Mouse (Mus musculus): ENCODE measurements around the gene Olfr597. TPM values are rescaled to one million over a fixed set of nuclear protein-coding genes. Genes with fewer than 3 reads are reported as not detected.

Olfr597 gene
- polyA plus RNA-seq (2017; shearing (Covaris generic)), result 0.11 TPM

DNA sequence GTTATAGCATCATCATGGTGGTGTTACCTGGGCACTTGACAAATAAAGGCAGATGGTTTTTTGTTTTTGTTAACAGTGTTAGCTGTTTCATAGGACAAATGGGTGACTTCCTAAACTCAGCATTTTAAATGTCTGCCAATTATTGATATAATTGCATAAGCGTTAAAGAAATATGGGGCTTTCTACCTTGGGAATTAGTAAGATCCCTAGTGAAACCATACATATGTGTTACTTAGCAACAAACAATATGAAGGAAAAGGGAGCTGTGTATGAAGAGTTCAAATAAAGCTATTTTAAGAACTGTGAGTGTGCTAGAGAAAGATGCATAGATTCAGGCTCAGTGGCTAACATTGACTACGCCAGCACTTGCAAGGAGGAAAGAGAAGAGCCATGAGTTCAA, at the start of gene Olfr597:
Gene Olfr597, plus strand, starts transcription at position 301 of the 400 bp plus-strand sequence.

DNA sequence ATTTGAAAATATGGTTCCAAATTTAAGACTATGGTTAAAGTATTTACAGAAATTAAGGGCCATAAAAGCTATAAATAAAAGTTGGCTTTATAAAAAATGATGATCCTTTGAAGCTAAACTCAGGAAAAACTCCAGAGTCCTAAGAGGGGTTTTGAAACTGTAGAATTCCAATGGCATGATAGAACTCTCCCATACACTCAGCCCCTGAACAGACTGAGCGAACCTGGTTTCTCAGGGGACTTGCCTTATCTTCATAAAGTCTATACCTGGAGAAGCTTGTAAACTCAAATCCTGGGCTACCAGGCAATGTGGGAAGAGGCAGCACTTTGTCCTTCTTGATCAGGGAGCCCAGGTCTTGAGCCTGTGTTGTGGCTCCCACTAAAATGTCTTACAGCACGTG, 10.8 kb upstream of the Olfr597 start, which contains the start of gene Olfr596:
Gene Olfr596, plus strand, starts transcription at position 301 of the 400 bp plus-strand sequence.

DNA sequence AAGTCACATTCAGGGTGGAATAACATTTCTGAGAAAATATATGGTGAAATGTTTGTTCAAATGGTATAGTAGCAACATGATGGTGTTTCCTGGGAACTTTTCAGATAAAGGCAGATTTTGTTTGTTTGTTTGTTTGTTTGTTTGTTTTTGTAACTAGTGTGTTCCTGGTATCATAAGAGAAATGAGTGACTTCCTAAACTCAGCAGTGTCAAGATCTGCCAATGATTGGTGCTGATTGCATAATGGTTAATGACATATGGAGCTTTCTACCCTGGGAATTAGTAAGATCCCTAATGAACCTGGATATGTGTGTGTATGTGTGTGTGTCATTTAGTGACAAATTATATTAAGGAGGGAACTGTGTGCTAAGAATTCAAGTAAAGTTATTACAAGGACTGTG, 7.2 kb downstream of the Olfr597 start, which contains the start of gene Olfr598:
Gene Olfr598, plus strand, starts transcription at position 301 of the 400 bp plus-strand sequence.

DNA sequence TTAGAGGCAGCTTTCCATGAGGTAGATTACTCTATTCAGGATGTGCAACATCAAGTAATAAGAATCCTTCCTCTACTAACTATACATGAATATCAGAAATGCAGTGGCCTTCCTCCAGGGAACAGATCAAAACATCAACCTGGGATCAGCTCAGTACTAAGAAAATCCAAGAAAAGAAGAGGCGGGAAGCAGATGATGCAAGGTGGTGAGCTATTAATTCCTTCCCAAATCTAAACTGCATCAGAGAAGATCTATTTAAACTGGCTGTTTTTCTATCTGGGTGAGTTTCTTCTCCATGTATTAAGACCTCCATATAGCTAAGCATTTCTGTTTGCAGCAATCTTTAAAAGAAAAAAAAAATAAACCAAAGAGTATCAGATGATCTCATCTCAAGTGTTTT, 19.5 kb downstream of the Olfr597 start, which contains the start of gene Olfr599:
Gene Olfr599, plus strand, starts transcription at position 301 of the 400 bp plus-strand sequence.

DNA sequence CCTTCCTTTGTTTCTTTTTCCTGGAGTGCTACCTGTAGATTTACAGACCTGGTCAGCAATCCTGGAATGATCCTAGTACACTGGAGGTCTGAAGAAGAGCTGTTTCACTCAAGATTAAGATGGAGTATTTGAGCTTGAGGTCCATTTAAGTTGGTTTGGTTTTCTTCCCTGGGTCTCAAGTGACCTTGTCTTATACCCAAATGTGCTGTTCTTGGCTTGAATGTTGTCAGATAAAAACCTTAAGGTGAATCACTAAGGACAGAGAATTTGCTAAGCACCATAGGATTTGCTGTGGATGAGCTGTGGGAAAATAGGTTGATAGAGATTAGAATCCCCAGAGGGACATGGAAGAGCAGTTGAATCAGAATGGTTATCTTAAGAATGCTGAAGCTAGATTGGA, 33.5 kb downstream of the Olfr597 start, which contains the start of gene Olfr600:
Gene Olfr600, minus strand, starts transcription at position 101 of the 400 bp plus-strand sequence.

DNA sequence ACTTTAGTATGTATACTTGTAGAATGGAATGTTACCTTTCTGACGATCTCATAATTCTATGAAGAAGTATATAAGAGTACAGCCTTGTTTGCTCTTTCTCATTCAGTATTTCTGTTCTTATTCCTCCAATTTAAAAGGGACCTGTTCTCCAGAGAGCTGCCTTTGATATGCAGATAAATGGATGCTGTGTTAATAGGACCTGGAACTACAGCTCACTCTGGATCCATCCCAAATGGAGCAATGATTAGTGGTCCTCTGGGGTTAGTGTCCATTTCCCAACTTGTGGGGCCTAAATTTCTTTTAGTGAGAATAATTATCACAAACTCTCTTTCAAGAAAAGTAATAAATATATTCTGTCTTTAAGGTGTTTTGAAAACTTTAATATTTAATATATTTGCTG, 46.4 kb downstream of the Olfr597 start, which contains the start of gene Olfr601:
Gene Olfr601, minus strand, starts transcription at position 101 of the 400 bp plus-strand sequence.

Other genes starting within 250 kb of the Olfr597 start
- not detected for gene Olfr584, start 234.4 kb upstream of the Olfr597 start, polyA plus RNA-seq (2017; shearing (Covaris generic))
- not detected for gene Olfr585, start 218.6 kb upstream of the Olfr597 start, polyA plus RNA-seq (2017; shearing (Covaris generic))
- gene Olfr586, start 190.7 kb upstream of the Olfr597 start, polyA plus RNA-seq (2017; shearing (Covaris generic)), result not detected
- gene Olfr588-ps1, start 175.4 kb upstream of the Olfr597 start, polyA plus RNA-seq (2017; shearing (Covaris generic)), result not detected
- not detected for gene Olfr589, start 160.0 kb upstream of the Olfr597 start, polyA plus RNA-seq (2017; shearing (Covaris generic))
- not detected for gene Olfr591, start 138.0 kb upstream of the Olfr597 start, polyA plus RNA-seq (2017; shearing (Covaris generic))
- gene Olfr592, start 131.5 kb upstream of the Olfr597 start, polyA plus RNA-seq (2017; shearing (Covaris generic)), result not detected
- not detected for gene Olfr593, start 104.5 kb upstream of the Olfr597 start, polyA plus RNA-seq (2017; shearing (Covaris generic))
- gene Olfr594, start 99.3 kb upstream of the Olfr597 start, polyA plus RNA-seq (2017; shearing (Covaris generic)), result not detected
- gene Usp17ld, start 63.8 kb upstream of the Olfr597 start, polyA plus RNA-seq (2017; shearing (Covaris generic)), result not detected
- gene Olfr596, start 10.7 kb upstream of the Olfr597 start, polyA plus RNA-seq (2017; shearing (Covaris generic)), result not detected
- gene Olfr598, start 7.3 kb downstream of the Olfr597 start, polyA plus RNA-seq (2017; shearing (Covaris generic)), result not detected
- not detected for gene Olfr599, start 19.6 kb downstream of the Olfr597 start, polyA plus RNA-seq (2017; shearing (Covaris generic))
- gene Olfr600, start 33.4 kb downstream of the Olfr597 start, polyA plus RNA-seq (2017; shearing (Covaris generic)), result 0.19 TPM
- gene Olfr601, start 46.3 kb downstream of the Olfr597 start, polyA plus RNA-seq (2017; shearing (Covaris generic)), result 0.16 TPM
- not detected for gene Olfr603, start 69.9 kb downstream of the Olfr597 start, polyA plus RNA-seq (2017; shearing (Covaris generic))
- not detected for gene Usp17lc, start 98.8 kb downstream of the Olfr597 start, polyA plus RNA-seq (2017; shearing (Covaris generic))
- gene Olfr605, start 129.1 kb downstream of the Olfr597 start, polyA plus RNA-seq (2017; shearing (Covaris generic)), result not detected
- not detected for gene Olfr606, start 132.7 kb downstream of the Olfr597 start, polyA plus RNA-seq (2017; shearing (Covaris generic))
- gene Olfr607, start 147.8 kb downstream of the Olfr597 start, polyA plus RNA-seq (2017; shearing (Covaris generic)), result 0.07 TPM
- gene Olfr608, start 153.6 kb downstream of the Olfr597 start, polyA plus RNA-seq (2017; shearing (Covaris generic)), result not detected
- not detected for gene Olfr609, start 181.7 kb downstream of the Olfr597 start, polyA plus RNA-seq (2017; shearing (Covaris generic))
- gene Olfr610, start 195.8 kb downstream of the Olfr597 start, polyA plus RNA-seq (2017; shearing (Covaris generic)), result not detected
- gene Olfr611, start 204.5 kb downstream of the Olfr597 start, polyA plus RNA-seq (2017; shearing (Covaris generic)), result not detected
- not detected for gene Olfr612, start 226.4 kb downstream of the Olfr597 start, polyA plus RNA-seq (2017; shearing (Covaris generic))
- not detected for gene Olfr613, start 231.8 kb downstream of the Olfr597 start, polyA plus RNA-seq (2017; shearing (Covaris generic))
- gene Olfr615, start 239.8 kb downstream of the Olfr597 start, polyA plus RNA-seq (2017; shearing (Covaris generic)), result not detected